Mouse (Mus musculus) hindbrain, embryonic 10.5 days (tissue): ENCODE results near the gene Ndrg2. TPM values are rescaled to one million over a fixed set of nuclear protein-coding genes. Genes with fewer than 3 reads are reported as not detected.
"Not testable (repeated sequence)": the region's sequence is repeated elsewhere in the genome, so short reads cannot be mapped to it uniquely, and the experiment has no call there.

ENCODE experiments used
- DNase-seq: peaks from one replicate; pipeline ENCODE4 v3.0.0-alpha.2; 2017; ENCODE audit warnings: low spot score
- H3K27ac ChIP-seq: fragments of 300-500 bp; sonication (generic); 2 replicates; pipeline ENCODE4 v1.5.1; 2016; ENCODE audit warnings: mild to moderate bottlenecking, moderate library complexity
- H3K27me3 ChIP-seq: fragments of 300-500 bp; sonication (generic); 2 replicates; pipeline ENCODE4 v1.6.1; 2016; ENCODE audit warnings: mild to moderate bottlenecking; ENCODE audit not compliant: poor library complexity, insufficient read depth, severe bottlenecking
- H3K36me3 ChIP-seq: fragments of 300-500 bp; sonication (generic); 2 replicates; pipeline ENCODE4 v1.6.1; 2016; ENCODE audit warnings: mild to moderate bottlenecking, moderate library complexity
- H3K4me1 ChIP-seq: fragments of 300-500 bp; sonication (generic); replicated peaks from 2 replicates; pipeline ENCODE4 v1.6.1; 2016; ENCODE audit warnings: mild to moderate bottlenecking
- H3K4me3 ChIP-seq: fragments of 300-500 bp; sonication (generic); 2 replicates; pipeline ENCODE4 v1.5.1; 2016; ENCODE audit warnings: mild to moderate bottlenecking, moderate library complexity
- H3K9me3 ChIP-seq: fragments of 300-500 bp; sonication (generic); 2 replicates; pipeline ENCODE4 v1.6.1; 2016; ENCODE audit warnings: mild to moderate bottlenecking, moderate library complexity
- WGBS: fragments of 180-500 bp; shearing (Covaris S2); methylation state at CpG from one replicate; pipeline ENCODE4 v1.1.7; 2016; 5-methylcytosine and 5-hydroxymethylcytosine counted together
- polyA plus RNA-seq: library from polyadenylated mRNA; unstranded; fragments of >200 nt; fragmentation: Nextera tagmentation; extraction: Ambion mirVana; gene quantifications from 2 replicates; pipeline ENCODE4 v1.2.1, GENCODE M21; 2016

The Ndrg2 gene
- polyA plus RNA-seq: 10.0 and 16.1 TPM in 2 replicates

- 2% methylated on average over 23 of the region's 23 CpGs for WGBS
- no peaks in the 10 kb centered on the region for H3K36me3 ChIP-seq
- H3K4me1 ChIP-seq: peaks cover 25% of the 10 kb centered on the region
- DNase-seq: peak; percentile 51
- peaks cover 57% of the 10 kb centered on the region for H3K27me3 ChIP-seq
- H3K4me3 ChIP-seq: peak within 1 kb of the TSS; percentile 74
- H3K27ac ChIP-seq: peak within 1 kb of the TSS; percentile 79
- H3K9me3 ChIP-seq: no peaks in the 10 kb centered on the region
These were observed at the start of gene Ndrg2 for GRCm38 (mm10) chr14:51913960-51914762. TSS of gene Ndrg2 (minus strand) at chr14:51914158.

GRCm38 (mm10) chr14:51960316-51960715 lies 46.4 kb upstream of the Ndrg2 start:
- Histone ChIP-seq H3K27me3 (no peaks in the 10 kb centered on the region), H3K36me3 (no peaks in the 10 kb centered on the region), H3K4me1 (no peaks in the 10 kb centered on the region), H3K4me3 (no peak overlapping the region), H3K9me3 (0 out of 2 replicates have a peak, but pooled peaks cover 3% of the 10 kb centered on the region), H3K27ac (no peak overlapping the region)
- 94% methylated on average over 2 of the region's 2 CpGs for WGBS
- DNase-seq: no peak

GRCm38 (mm10) chr14:51943336-51943735 lies 29.4 kb upstream of the Ndrg2 start:
- H3K36me3 ChIP-seq: no peaks in the 10 kb centered on the region
- peaks cover 13% of the 10 kb centered on the region for H3K4me1 ChIP-seq
- H3K27ac ChIP-seq: no peak overlapping the region
- no peak for DNase-seq
- H3K4me3 ChIP-seq: no peak overlapping the region
- 84% methylated on average over 6 of the region's 6 CpGs for WGBS
- no peaks in the 10 kb centered on the region for H3K9me3 ChIP-seq
- no peaks in the 10 kb centered on the region for H3K27me3 ChIP-seq

GRCm38 (mm10) chr14:51942236-51942635 lies 28.3 kb upstream of the Ndrg2 start:
- Histone ChIP-seq H3K36me3 (no peaks in the 10 kb centered on the region), H3K27ac (no peak overlapping the region), H3K27me3 (no peaks in the 10 kb centered on the region), H3K9me3 (no peaks in the 10 kb centered on the region), H3K4me3 (no peak overlapping the region), H3K4me1 (peaks cover 13% of the 10 kb centered on the region)
- 68% methylated on average over 7 of the region's 7 CpGs for WGBS
- DNase-seq: no peak

- Histone ChIP-seq H3K4me1 (peaks cover 13% of the 10 kb centered on the region), H3K36me3 (no peaks in the 10 kb centered on the region), H3K9me3 (no peaks in the 10 kb centered on the region), H3K27me3 (no peaks in the 10 kb centered on the region), H3K4me3 (no peak overlapping the region), H3K27ac (peak overlapping the region; percentile 64; the same call in 1 of the 2 replicates)
- DNase-seq: no peak
- WGBS: 59% methylated on average over 9 of the region's 9 CpGs
These were observed 27.6 kb upstream of the Ndrg2 start for GRCm38 (mm10) chr14:51941577-51941976.

GRCm38 (mm10) chr14:51940944-51941560 lies 27.1 kb upstream of the Ndrg2 start:
- H3K27ac ChIP-seq: peak overlapping the region; percentile 64; the same call in 1 of the 2 replicates
- DNase-seq: peak; percentile 26
- no peaks in the 10 kb centered on the region for H3K9me3 ChIP-seq
- no peak overlapping the region for H3K4me3 ChIP-seq
- 31% methylated on average over 8 of the region's 8 CpGs for WGBS
- no peaks in the 10 kb centered on the region for H3K27me3 ChIP-seq
- H3K36me3 ChIP-seq: no peaks in the 10 kb centered on the region
- H3K4me1 ChIP-seq: peaks cover 13% of the 10 kb centered on the region

GRCm38 (mm10) chr14:51939005-51939404 lies 25.0 kb upstream of the Ndrg2 start:
- no peak overlapping the region for H3K4me3 ChIP-seq
- 85% methylated on average over 9 of the region's 9 CpGs for WGBS
- H3K27ac ChIP-seq: no peak overlapping the region
- no peaks in the 10 kb centered on the region for H3K36me3 ChIP-seq
- peaks cover 13% of the 10 kb centered on the region for H3K4me1 ChIP-seq
- H3K27me3 ChIP-seq: no peaks in the 10 kb centered on the region
- DNase-seq: no peak
- H3K9me3 ChIP-seq: 0 out of 2 replicates have a peak, but pooled peaks cover 2% of the 10 kb centered on the region

GRCm38 (mm10) chr14:51932092-51933020 lies 18.4 kb upstream of the Ndrg2 start:
- no peak overlapping the region for H3K4me3 ChIP-seq
- H3K27me3 ChIP-seq: no peaks in the 10 kb centered on the region; the same call in 1 of the 2 replicates
- no peak overlapping the region for H3K27ac ChIP-seq
- H3K9me3 ChIP-seq: 0 out of 2 replicates have a peak, but pooled peaks cover 2% of the 10 kb centered on the region
- 83% methylated on average over 10 of the region's 10 CpGs for WGBS
- no peak for DNase-seq
- no peaks in the 10 kb centered on the region; the same call in 1 of the 2 replicates for H3K4me1 ChIP-seq
- no peaks in the 10 kb centered on the region for H3K36me3 ChIP-seq

GRCm38 (mm10) chr14:51930824-51931223 lies 16.9 kb upstream of the Ndrg2 start:
- no peak overlapping the region for H3K27ac ChIP-seq
- H3K27me3 ChIP-seq: no peaks in the 10 kb centered on the region; the same call in 1 of the 2 replicates
- H3K4me1 ChIP-seq: no peaks in the 10 kb centered on the region; the same call in 1 of the 2 replicates
- 45% methylated on average over 5 of the region's 5 CpGs for WGBS
- no peak overlapping the region for H3K4me3 ChIP-seq
- H3K9me3 ChIP-seq: 0 out of 2 replicates have a peak, but pooled peaks cover 2% of the 10 kb centered on the region
- peak; percentile 48 for DNase-seq
- H3K36me3 ChIP-seq: no peaks in the 10 kb centered on the region

- no peak for DNase-seq
- H3K9me3 ChIP-seq: no peaks in the 10 kb centered on the region
- 73% methylated on average over 9 of the region's 9 CpGs for WGBS
These were observed 16.0 kb upstream of the Ndrg2 start for GRCm38 (mm10) chr14:51929968-51930367.

GRCm38 (mm10) chr14:51929309-51929943 lies 15.5 kb upstream of the Ndrg2 start:
- H3K36me3 ChIP-seq: no peaks in the 10 kb centered on the region
- WGBS: 85% methylated on average over 8 of the region's 8 CpGs
- no peaks in the 10 kb centered on the region; the same call in 1 of the 2 replicates for H3K27me3 ChIP-seq
- DNase-seq: no peak
- H3K4me1 ChIP-seq: no peaks in the 10 kb centered on the region; the same call in 1 of the 2 replicates
- H3K4me3 ChIP-seq: no peak overlapping the region
- no peak overlapping the region for H3K27ac ChIP-seq
- H3K9me3 ChIP-seq: no peaks in the 10 kb centered on the region

More at GRCm38 (mm10) chr14:51929968-51930367, 16.0 kb upstream of the Ndrg2 start:
- no peaks in the 10 kb centered on the region; the same call in 1 of the 2 replicates for H3K27me3 ChIP-seq
- no peak overlapping the region for H3K27ac ChIP-seq
- H3K4me3 ChIP-seq: no peak overlapping the region
- H3K4me1 ChIP-seq: no peaks in the 10 kb centered on the region; the same call in 1 of the 2 replicates
- H3K36me3 ChIP-seq: no peaks in the 10 kb centered on the region

- H3K4me1 ChIP-seq, H3K4me3 ChIP-seq, H3K27ac ChIP-seq, H3K36me3 ChIP-seq, H3K9me3 ChIP-seq, DNase-seq, H3K27me3 ChIP-seq: not testable (repeated sequence)
- WGBS: 95% methylated on average over 11 of the region's 11 CpGs
These were observed 13.0 kb upstream of the Ndrg2 start for GRCm38 (mm10) chr14:51926930-51927329.
